Comparison of ENCODE assay signal across 8 mouse cellular contexts in genomic region chr2:119593765-119594112, GRCm38 (mm10). TPM values are rescaled to one million over a fixed set of nuclear protein-coding genes. Genes with fewer than 3 reads are reported as not detected.
DNase-seq lines count a peak whose midpoint lies in the region; ATAC-seq and TF ChIP-seq lines count a peak whose summit lies in the region.

No protein-coding gene starts in this region.

- peaks cover 0 to 4% of the 10 kb centered on the region in 2 experiments; a peak in 1 of 4 replicates for H3K4me1 ChIP-seq in ES-E14 (ENCODE audit: control insufficient read depth in 2 of 2, insufficient read depth in 2 of 2, low read length in 2 of 2, poor library complexity in 1 of 2)
- no peaks in the 10 kb centered on the region; the same call in 1 of the 2 replicates for H3K4me1 ChIP-seq in hindbrain, embryonic 11.5 days (replicated peaks; ENCODE audit: control insufficient read depth, insufficient read depth, low read length)

- H3K4me3 ChIP-seq in ES-E14 (ENCODE audit: insufficient read depth in 1 of 2, low read depth in 1 of 2, low read length in 2 of 2, poor library complexity in 1 of 2, severe bottlenecking in 1 of 2) (peak overlapping the region; percentile 17 to 46; a peak in 3 of 4 replicates), macrophage (ENCODE audit: inconsistent target) (peak overlapping the region; percentile 5; the same call in 1 of the 2 replicates)
- H3K4me3 ChIP-seq in hindbrain, embryonic 11.5 days (ENCODE audit: low read depth, low read length): peak overlapping the region; percentile 93

- ATAC-seq in cerebellum, adult (ENCODE audit: insufficient number of reproducible peaks, low FRiP score, low TSS enrichment): 0 out of 2 replicates have a peak, but pooled peaks have one; percentile 9
- ATAC-seq in hindbrain, embryonic 11.5 days (ENCODE audit: low FRiP score): peak; percentile 15

- H3K9me3 ChIP-seq in ES-E14 (ENCODE audit: control insufficient read depth, insufficient read depth, low read depth, low read length): peaks cover 5% of the 10 kb centered on the region; the same call in 1 of the 2 replicates
- no peaks in the 10 kb centered on the region for H3K9me3 ChIP-seq in hindbrain, embryonic 11.5 days (ENCODE audit: control insufficient read depth, low read length)

- no peaks in the 10 kb centered on the region for H3K27me3 ChIP-seq in hindbrain, embryonic 11.5 days (ENCODE audit: control insufficient read depth, insufficient read depth, low read length)

- in situ Hi-C loops in ES-E14 (cut with MboI; ENCODE audit: low sequenced_read_pairs in 2 of 2, unreplicated experiment in 2 of 2): no loop called here

- H3K27ac ChIP-seq in ES-E14 (ENCODE audit: insufficient read depth, low read depth, low read length, poor library complexity, severe bottlenecking) (no peak overlapping the region; the same call in 1 of the 2 replicates), macrophage (peak overlapping the region; percentile 58)
- H3K27ac ChIP-seq in hindbrain, embryonic 11.5 days (ENCODE audit: low read depth, low read length): 0 out of 2 replicates have a peak overlapping the region, but pooled peaks have one; percentile 19

- peak overlapping the region; percentile 28 for H3K4me2 ChIP-seq in hindbrain, embryonic 11.5 days (replicated peaks; ENCODE audit: low read depth, low read length)

- peak overlapping the region; percentile 32; the same call in 1 of the 2 replicates for H3K9ac ChIP-seq in ES-E14 (ENCODE audit: insufficient read depth, low read depth, low read length, poor library complexity, severe bottlenecking)
- H3K9ac ChIP-seq in hindbrain, embryonic 11.5 days (ENCODE audit: low read depth, low read length): no peak overlapping the region

- H3K36me3 ChIP-seq in ES-E14 (ENCODE audit: control insufficient read depth, insufficient read depth, low read length, poor library complexity, severe bottlenecking) (peaks cover 11% of the 10 kb centered on the region), macrophage (ENCODE audit: inconsistent target) (peaks cover 16% of the 10 kb centered on the region)
- H3K36me3 ChIP-seq in hindbrain, embryonic 11.5 days (ENCODE audit: control insufficient read depth, insufficient read depth, low read length): peaks cover 7% of the 10 kb centered on the region

- DNase-seq in cerebellum, adult 11-12 months: no peak
- DNase-seq in ES-E14 (ENCODE audit: low read depth, low spot score): no peak
- no peak for DNase-seq in hindbrain, embryonic 11.5 days (ENCODE audit: low spot score)
- no peak for DNase-seq in frontal cortex, postnatal 36 days (ENCODE audit: low spot score in 2 of 2)
- no peak for DNase-seq in embryo, embryonic 9.5 days (ENCODE audit: extremely low spot score)
- DNase-seq in ovary, postnatal 10 days (ENCODE audit: low spot score): no peak

- 9% methylated on average over 7 of the region's 7 CpGs for WGBS in hindbrain, embryonic 11.5 days
- WGBS in macrophage (ENCODE audit: missing documents): 18% methylated on average over 7 of the region's 7 CpGs

- peaks cover 45% of the 10 kb centered on the region for H3K79me2 ChIP-seq in macrophage (ENCODE audit: inconsistent target)

TF ChIP-seq in ES-E14, 5 proteins besides CTCF, POLR2A, EP300 and RAD21:
- TF ChIP-seq CHD2 (IDR thresholded peaks at IDR 0.05; ENCODE audit: low read depth, low read length): no peak
- no peak for TF ChIP-seq ZC3H11A (IDR thresholded peaks at IDR 0.05; ENCODE audit: borderline replicate concordance, low read depth, low read length)
- TF ChIP-seq HCFC1 (IDR thresholded peaks at IDR 0.05; ENCODE audit: borderline replicate concordance, insufficient read depth, low read length): no peak
- TF ChIP-seq MAFK (IDR thresholded peaks at IDR 0.05; ENCODE audit: insufficient read depth, low read depth, low read length): no peak
- TF ChIP-seq ZNF384 (IDR thresholded peaks at IDR 0.05; ENCODE audit: low read depth, low read length): no peak

RNA-seq across cellular contexts. Expression of gene Nusap1, which starts 24.4 kb away (rescaled TPM):
- total RNA-seq in ES-E14 (2012; rRNA removed): 24.7 and 28.4 TPM in 2 replicates
- polyA plus RNA-seq in hindbrain, embryonic 11.5 days (2014; fragmentation: Nextera tagmentation; extraction: Ambion mirVana): 87.1 and 89.1 TPM in 2 replicates
- 1 to 10 TPM in 19 of 26 experiments, under 1 TPM in 7; 0.37 to 6.0 (median 1.5) TPM for total RNA-seq in macrophage (2018; cell fraction: chromatin; rRNA removed)
- total RNA-seq in macrophage (2018; cell fraction: cytosol; rRNA removed): 1 to 10 TPM in 20 of 26 experiments, under 1 TPM in 6; 0.59 to 4.6 (median 2.0) TPM
- total RNA-seq in macrophage (2018; cell fraction: nucleus; rRNA removed): 1 to 10 TPM in 14 of 26 experiments, under 1 TPM in 12; 0.27 to 5.1 (median 1.3) TPM
- polyA plus RNA-seq in macrophage (2018): 0.55 to 8.9 TPM (median 3.7 TPM) in 3 replicates

RNA-seq across cellular contexts. Expression of gene Oip5, which starts 24.5 kb away (rescaled TPM):
- total RNA-seq in ES-E14 (2012; rRNA removed): 23.6 and 27.1 TPM in 2 replicates
- polyA plus RNA-seq in hindbrain, embryonic 11.5 days (2014; fragmentation: Nextera tagmentation; extraction: Ambion mirVana): 30.7 and 33.2 TPM in 2 replicates
- total RNA-seq in macrophage (2018; cell fraction: chromatin; rRNA removed): 1 to 10 TPM in 7 of 26 experiments, under 1 TPM in 7, not detected in 12; 0.46 to 3.0 (median 1.0) TPM
- 1 to 10 TPM in 25 of 26 experiments, under 1 TPM in 1; 0.82 to 2.7 (median 1.5) TPM for total RNA-seq in macrophage (2018; cell fraction: cytosol; rRNA removed)
- total RNA-seq in macrophage (2018; cell fraction: nucleus; rRNA removed): 1 to 10 TPM in 7 of 26 experiments, under 1 TPM in 16, not detected in 3; 0.28 to 7.0 (median 0.71) TPM
- 0.87 to 6.7 TPM (median 3.3 TPM) in 3 replicates for polyA plus RNA-seq in macrophage (2018)

RNA-seq across cellular contexts. Expression of gene Chp1, which starts 46.2 kb away (rescaled TPM):
- 21.5 and 29.7 TPM in 2 replicates for total RNA-seq in ES-E14 (2012; rRNA removed)
- 62.3 and 69.6 TPM in 2 replicates for polyA plus RNA-seq in hindbrain, embryonic 11.5 days (2014; fragmentation: Nextera tagmentation; extraction: Ambion mirVana)
- total RNA-seq in macrophage (2018; cell fraction: chromatin; rRNA removed): 10 to 100 TPM in 24 of 26 experiments, 1 to 10 TPM in 2; 8.0 to 45.8 (median 21.9) TPM
- 10 to 100 TPM; 55.6 to 71.9 (median 63.5) TPM for total RNA-seq in macrophage (2018; cell fraction: cytosol; rRNA removed)
- 10 to 100 TPM; 14.0 to 43.9 (median 26.1) TPM for total RNA-seq in macrophage (2018; cell fraction: nucleus; rRNA removed)
- 58.0 to 67.1 TPM (median 58.9 TPM) in 3 replicates for polyA plus RNA-seq in macrophage (2018)

RNA-seq across cellular contexts. Expression of gene Exd1, which starts 46.3 kb away (rescaled TPM):
- total RNA-seq in ES-E14 (2012; rRNA removed): 1.1 and 2.0 TPM in 2 replicates
- polyA plus RNA-seq in hindbrain, embryonic 11.5 days (2014; fragmentation: Nextera tagmentation; extraction: Ambion mirVana): 0.40 and 0.49 TPM in 2 replicates
- total RNA-seq in macrophage (2018; cell fraction: chromatin; rRNA removed): 1 to 10 TPM in 2 of 26 experiments, under 1 TPM in 18, not detected in 6; 0.11 to 1.1 (median 0.51) TPM
- under 1 TPM; 0.04 to 0.22 (median 0.10) TPM for total RNA-seq in macrophage (2018; cell fraction: cytosol; rRNA removed)
- total RNA-seq in macrophage (2018; cell fraction: nucleus; rRNA removed): 1 to 10 TPM in 1 of 26 experiments, under 1 TPM in 19, not detected in 6; 0.06 to 1.2 (median 0.31) TPM
- polyA plus RNA-seq in macrophage (2018): 0.07 to 0.10 TPM (median 0.09 TPM) in 3 replicates

Comparison
In these comparisons a context has a peak if more than half of its experiments do, and no peak if none do; other contexts are left out.
1. H3K4me3 ChIP-seq: peak in every context shown above with its lines; median percentile 93 in hindbrain, embryonic 11.5 days; 32 in ES-E14; 5 in macrophage.